Mouse (Mus musculus): ENCODE results near the gene 4921504E06Rik. TPM values are rescaled to one million over a fixed set of nuclear protein-coding genes. Genes with fewer than 3 reads are reported as not detected.

Gene 4921504E06Rik
- total and polyA plus RNA-seq, 3 experiments: not detected

- H3K9ac ChIP-seq (ENCODE audit: control insufficient read depth, low read depth, low read length, poor library complexity, severe bottlenecking): no peak overlapping the region
- no peak for TF ChIP-seq UBTF (IDR thresholded peaks at IDR 0.05; ENCODE audit: borderline replicate concordance, insufficient read depth, low read depth, low read length)
- TF ChIP-seq CHD2 (IDR thresholded peaks at IDR 0.05; ENCODE audit: low read length): no peak
- TF ChIP-seq POLR2A (IDR thresholded peaks at IDR 0.05; ENCODE audit: control insufficient read depth in 1 of 2, insufficient read depth in 1 of 2, low read depth in 1 of 2, low read length in 2 of 2, poor library complexity in 1 of 2): no peak
- no peak for TF ChIP-seq ZKSCAN1 (IDR thresholded peaks at IDR 0.05; ENCODE audit: low read depth, low read length)
- TF ChIP-seq CTCF (IDR thresholded peaks at IDR 0.05 in 2 of 3, conservative IDR thresholded peaks at IDR 0.05 in 1 of 3; ENCODE audit: control insufficient read depth in 1 of 3, insufficient read depth in 1 of 3, low read depth in 2 of 3, low read length in 3 of 3, poor library complexity in 1 of 3, severe bottlenecking in 1 of 3): no peak
- TF ChIP-seq MYB (IDR thresholded peaks at IDR 0.05; ENCODE audit: low read depth, low read length): no peak
- TF ChIP-seq POLR2AphosphoS2 (IDR thresholded peaks at IDR 0.05; ENCODE audit: low read length): no peak
- no peak for TF ChIP-seq USF2 (IDR thresholded peaks at IDR 0.05; ENCODE audit: borderline replicate concordance in 1 of 2, insufficient read depth in 1 of 2, low read depth in 1 of 2, low read length in 2 of 2)
- no peak for TF ChIP-seq MAX (IDR thresholded peaks at IDR 0.05; ENCODE audit: low read length)
- no peak for TF ChIP-seq NELFE (IDR thresholded peaks at IDR 0.05; ENCODE audit: low read depth, low read length)
- no peak for TF ChIP-seq MAFK (IDR thresholded peaks at IDR 0.05; ENCODE audit: borderline replicate concordance, low read depth, low read length)
- no peak for TF ChIP-seq JUND (IDR thresholded peaks at IDR 0.05; ENCODE audit: low read depth, low read length)
- no peak for TF ChIP-seq EP300 (IDR thresholded peaks at IDR 0.05; ENCODE audit: low read depth in 1 of 2, low read length in 2 of 2)
- no peak for TF ChIP-seq GATA1 (IDR thresholded peaks at IDR 0.05; ENCODE audit: low read depth, low read length)
- TF ChIP-seq MYC (IDR thresholded peaks at IDR 0.05; ENCODE audit: low read depth, low read length): no peak
- H3K27ac ChIP-seq (ENCODE audit: control insufficient read depth, low read depth, low read length): no peak overlapping the region
- H3K4me1 ChIP-seq (ENCODE audit: control insufficient read depth in 1 of 2, insufficient read depth in 2 of 2, low read length in 2 of 2): no peaks in the 10 kb centered on the region
- DNase-seq (ENCODE audit: low read depth, low spot score): no peak
- H3K79me2 ChIP-seq (ENCODE audit: control insufficient read depth, insufficient read depth, low read length, poor library complexity): no peaks in the 10 kb centered on the region
- no peaks in the 10 kb centered on the region for H3K9me3 ChIP-seq (replicated peaks; ENCODE audit: insufficient read depth, low read length)
- H3K36me3 ChIP-seq (ENCODE audit: control insufficient read depth in 1 of 2, insufficient read depth in 2 of 2, low read length in 2 of 2): no peaks in the 10 kb centered on the region
- H3K27me3 ChIP-seq (ENCODE audit: control insufficient read depth in 1 of 2, insufficient read depth in 2 of 2, low read length in 2 of 2): peaks cover 0 to 3% of the 10 kb centered on the region in 2 experiments; a peak in 2 of 4 replicates
- no peak overlapping the region for H3K4me3 ChIP-seq (ENCODE audit: control insufficient read depth in 1 of 2, insufficient read depth in 1 of 2, low read depth in 2 of 2, low read length in 2 of 2)
These were observed 33.1 kb downstream of the 4921504E06Rik start for GRCm38 (mm10) chr2:19520617-19521016.

- Histone ChIP-seq H3K27me3 (ENCODE audit: control insufficient read depth in 1 of 2, insufficient read depth in 2 of 2, low read length in 2 of 2) (peaks cover 0 to 2% of the 10 kb centered on the region in 2 experiments; a peak in 1 of 4 replicates), H3K4me3 (ENCODE audit: control insufficient read depth in 1 of 2, insufficient read depth in 1 of 2, low read depth in 2 of 2, low read length in 2 of 2) (no peak overlapping the region), H3K36me3 (ENCODE audit: control insufficient read depth in 1 of 2, insufficient read depth in 2 of 2, low read length in 2 of 2) (no peaks in the 10 kb centered on the region), H3K9me3 (replicated peaks; ENCODE audit: insufficient read depth, low read length) (no peaks in the 10 kb centered on the region), H3K9ac (ENCODE audit: control insufficient read depth, low read depth, low read length, poor library complexity, severe bottlenecking) (no peak overlapping the region), H3K27ac (ENCODE audit: control insufficient read depth, low read depth, low read length) (no peak overlapping the region), H3K79me2 (ENCODE audit: control insufficient read depth, insufficient read depth, low read length, poor library complexity) (no peaks in the 10 kb centered on the region), H3K4me1 (ENCODE audit: control insufficient read depth in 1 of 2, insufficient read depth in 2 of 2, low read length in 2 of 2) (no peaks in the 10 kb centered on the region)
- DNase-seq (ENCODE audit: low read depth, low spot score): peak; percentile 33
- TF ChIP-seq CTCF (IDR thresholded peaks at IDR 0.05 in 2 of 3, conservative IDR thresholded peaks at IDR 0.05 in 1 of 3; ENCODE audit: control insufficient read depth in 1 of 3, insufficient read depth in 1 of 3, low read depth in 2 of 3, low read length in 3 of 3, poor library complexity in 1 of 3, severe bottlenecking in 1 of 3): peak; percentile 44 to 61 (median 56)
- no peak for TF ChIP-seq USF1 (IDR thresholded peaks at IDR 0.05; ENCODE audit: low read depth, low read length)
- TF ChIP-seq RCOR1 (IDR thresholded peaks at IDR 0.05; ENCODE audit: low read depth, low read length): no peak
- no peak for TF ChIP-seq BHLHE40 (IDR thresholded peaks at IDR 0.05; ENCODE audit: borderline replicate concordance, low read depth, low read length)
- peak; percentile 65 for TF ChIP-seq SMC3 (IDR thresholded peaks at IDR 0.05; ENCODE audit: low read depth, low read length)
- peak; percentile 37 for TF ChIP-seq RAD21 (IDR thresholded peaks at IDR 0.05; ENCODE audit: low read depth, low read length)
- no peak for TF ChIP-seq KAT2A (conservative IDR thresholded peaks at IDR 0.05; ENCODE audit: low read depth, low read length)
- 0 out of 2 replicates have a peak, but pooled peaks have one; percentile 17 for TF ChIP-seq ZC3H11A (IDR thresholded peaks at IDR 0.05; ENCODE audit: low read depth, low read length)
- TF ChIP-seq GABPA (IDR thresholded peaks at IDR 0.05; ENCODE audit: low read depth, low read length): no peak
- no peak for TF ChIP-seq TAL1 (IDR thresholded peaks at IDR 0.05; ENCODE audit: low read length)
These were observed 33.9 kb downstream of the 4921504E06Rik start for GRCm38 (mm10) chr2:19519768-19520167.

Measured in MEL (cell line).